Mouse (Mus musculus) liver, postnatal 0 days (tissue): ENCODE results near the gene 2210011C24Rik. TPM values are rescaled to one million over a fixed set of nuclear protein-coding genes. Genes with fewer than 3 reads are reported as not detected.

Source experiments
- ATAC-seq: fragments of 200-750 bp; cut with Nextera tagmentation; 2 replicates; pipeline ENCODE4 v1.8.0; 2017; ENCODE audit warnings: mild to moderate bottlenecking, moderate library complexity
- DNase-seq: peaks from one replicate; pipeline ENCODE4 v3.0.0-alpha.2; 2016
- H3K27ac ChIP-seq: fragments of 300-500 bp; sonication (generic); 2 replicates; pipeline ENCODE4 v1.5.1; 2014; ENCODE audit warnings: antibody characterized with exemption, moderate library complexity, mild to moderate bottlenecking, low read depth
- H3K27me3 ChIP-seq: fragments of 300-500 bp; sonication (generic); 2 replicates; pipeline ENCODE4 v1.6.1; 2014; ENCODE audit warnings: low read length, control low read depth, mixed read lengths; ENCODE audit not compliant: insufficient read depth
- H3K36me3 ChIP-seq: fragments of 300-500 bp; sonication (generic); replicated peaks from 2 replicates; pipeline ENCODE4 v1.6.1; 2014; ENCODE audit warnings: mild to moderate bottlenecking, control low read depth, low read length, moderate library complexity, mixed read lengths; ENCODE audit not compliant: insufficient read depth
- H3K4me1 ChIP-seq: fragments of 300-500 bp; sonication (generic); 2 replicates; pipeline ENCODE4 v1.6.1; 2014; ENCODE audit warnings: antibody characterized with exemption, mild to moderate bottlenecking, control low read depth; ENCODE audit not compliant: insufficient read depth
- H3K4me2 ChIP-seq: fragments of 300-500 bp; sonication (generic); 2 replicates; pipeline ENCODE4 v1.6.1; 2014; ENCODE audit warnings: low read depth, mild to moderate bottlenecking, low read length, moderate library complexity, mixed read lengths
- H3K4me3 ChIP-seq: fragments of 300-500 bp; sonication (generic); 2 replicates; pipeline ENCODE4 v1.5.1; 2014; ENCODE audit warnings: low read depth, low read length
- H3K9ac ChIP-seq: fragments of 300-500 bp; sonication (generic); replicated peaks from 2 replicates; pipeline ENCODE4 v1.6.1; 2014; ENCODE audit warnings: mild to moderate bottlenecking, moderate library complexity
- H3K9me3 ChIP-seq: fragments of 300-500 bp; sonication (generic); 2 replicates; pipeline ENCODE4 v1.6.1; 2016; ENCODE audit warnings: mild to moderate bottlenecking, control low read depth, low read length, mixed read lengths
- CTCF ChIP-seq: sonication (generic); IDR thresholded peaks from 2 replicates; pipeline ENCODE4 v1.5.1; 2016; ENCODE audit warnings: antibody characterized with exemption, low read depth
- EP300 ChIP-seq: IDR thresholded peaks from 2 replicates; pipeline ENCODE4 v1.6.1; 2016; ENCODE audit warnings: antibody characterized with exemption, low read depth, mild to moderate bottlenecking
- WGBS: fragments of 180-500 bp; shearing (Covaris S2); extraction: QIAGEN DNeasy Blood & Tissue Kit; methylation state at CpG from one replicate; pipeline ENCODE4 v1.1.7; 2014; ENCODE audit not compliant: insufficient replicate concordance; 5-methylcytosine and 5-hydroxymethylcytosine counted together
- microRNA counts: library from miRNA; unstranded; fragments of <30 nt; microRNA quantifications from one replicate; lab custom pipeline; 2015
- microRNA-seq: library from miRNA; unstranded; fragments of <30 nt; microRNA quantifications from one replicate; pipeline ENCODE4, GENCODE M21; 2016
- polyA plus RNA-seq: library from polyadenylated mRNA; unstranded; fragments of >200 nt; fragmentation: Nextera tagmentation; extraction: Ambion mirVana; gene quantifications from 2 replicates; pipeline ENCODE4 v1.2.1, GENCODE M21; 2015

2210011C24Rik gene
- polyA plus RNA-seq, 1 experiment from 2014 or later, result 0.40 TPM

GRCm38 (mm10) chr8:83964015-83964765 is 47.8 kb downstream of the 2210011C24Rik start:
- DNase-seq (peak; percentile 41), ATAC-seq (peak; percentile 78)
- WGBS, result 78% methylated on average over 5 of the region's 5 CpGs
- TF ChIP-seq EP300, result no peak
- no peak for TF ChIP-seq CTCF
- Histone ChIP-seq H3K27me3 (no peaks in the 10 kb centered on the region), H3K4me1 (0 out of 2 replicates have a peak, but pooled peaks cover 6% of the 10 kb centered on the region), H3K27ac (no peak overlapping the region), H3K4me2 (no peak overlapping the region), H3K36me3 (peaks cover 35% of the 10 kb centered on the region), H3K9me3 (no peaks in the 10 kb centered on the region), H3K4me3 (no peak overlapping the region), H3K9ac (no peak overlapping the region)

MicroRNA genes within 50 kb of the gene (microRNA counts, 519-probe panel; counts per million panel counts)
- microRNA mmu-miR-1199 (lab: Ali Mortazavi, UCI), result not detected

Small RNA genes within 50 kb of the gene (microRNA-seq; reads per million reads assigned to microRNA genes)
- gene Mir1199 (not detected), gene Mir8111 (2.4 reads per million)

Other genes with a start within 250 kb of the 2210011C24Rik start
- gene Adgrl1, start 112.1 kb downstream of the 2210011C24Rik start, polyA plus RNA-seq, result 0.96 and 1.5 TPM in 2 replicates
- 0.14 and 0.29 TPM in 2 replicates for gene Gm10644, start 57.0 kb downstream of the 2210011C24Rik start, polyA plus RNA-seq
- gene Asf1b, start 56.7 kb downstream of the 2210011C24Rik start, polyA plus RNA-seq, result 50.6 and 55.4 TPM in 2 replicates
- 28.2 and 33.9 TPM in 2 replicates for gene Prkaca, start 39.2 kb downstream of the 2210011C24Rik start, polyA plus RNA-seq
- 3.5 and 3.8 TPM in 2 replicates for gene Samd1, start 14.5 kb downstream of the 2210011C24Rik start, polyA plus RNA-seq
- 0.87 and 0.99 TPM in 2 replicates for gene 1700067K01Rik, start 10.7 kb downstream of the 2210011C24Rik start, polyA plus RNA-seq
- 0.04 TPM in 1 of 2 replicates, not detected in the other for gene Palm3, start 9.3 kb upstream of the 2210011C24Rik start, polyA plus RNA-seq
- gene Il27ra, start 30.4 kb upstream of the 2210011C24Rik start, polyA plus RNA-seq, result 0.76 and 0.88 TPM in 2 replicates
- 0.18 TPM in 1 of 2 replicates, not detected in the other for gene Rln3, start 32.8 kb upstream of the 2210011C24Rik start, polyA plus RNA-seq
- 0.36 and 0.41 TPM in 2 replicates for gene Gm10643, start 53.0 kb upstream of the 2210011C24Rik start, polyA plus RNA-seq
- gene Rfx1, start 54.7 kb upstream of the 2210011C24Rik start, polyA plus RNA-seq, result 1.3 and 1.5 TPM in 2 replicates
- gene Dcaf15, start 92.6 kb upstream of the 2210011C24Rik start, polyA plus RNA-seq, result 2.3 and 2.8 TPM in 2 replicates
- not detected in 2 replicates for gene Podnl1, start 113.8 kb upstream of the 2210011C24Rik start, polyA plus RNA-seq
- 4.4 and 4.5 TPM in 2 replicates for gene Cc2d1a, start 135.8 kb upstream of the 2210011C24Rik start, polyA plus RNA-seq
- 0.24 and 0.29 TPM in 2 replicates for gene 4930432K21Rik, start 135.9 kb upstream of the 2210011C24Rik start, polyA plus RNA-seq
- 0.34 and 0.79 TPM in 2 replicates for gene Nanos3, start 173.0 kb upstream of the 2210011C24Rik start, polyA plus RNA-seq
- gene Zswim4, start 224.9 kb upstream of the 2210011C24Rik start, polyA plus RNA-seq, result 1.4 and 1.6 TPM in 2 replicates
- 189 and 201 TPM in 2 replicates for gene D8Ertd738e, start 237.5 kb upstream of the 2210011C24Rik start, polyA plus RNA-seq
- 40.9 and 41.9 TPM in 2 replicates for gene Mri1, start 245.2 kb upstream of the 2210011C24Rik start, polyA plus RNA-seq